Mouse (Mus musculus) 416B (cell line): ENCODE results near the gene Eef1g.
"Not testable (repeated sequence)": the region's sequence is repeated elsewhere in the genome, so short reads cannot be mapped to it uniquely, and the experiment has no call there.

Experiments used
- DNase-seq: peaks from one replicate; pipeline ENCODE4 v3.0.0; 2011; ENCODE audit warnings: low read depth

Eef1g gene

DNA sequence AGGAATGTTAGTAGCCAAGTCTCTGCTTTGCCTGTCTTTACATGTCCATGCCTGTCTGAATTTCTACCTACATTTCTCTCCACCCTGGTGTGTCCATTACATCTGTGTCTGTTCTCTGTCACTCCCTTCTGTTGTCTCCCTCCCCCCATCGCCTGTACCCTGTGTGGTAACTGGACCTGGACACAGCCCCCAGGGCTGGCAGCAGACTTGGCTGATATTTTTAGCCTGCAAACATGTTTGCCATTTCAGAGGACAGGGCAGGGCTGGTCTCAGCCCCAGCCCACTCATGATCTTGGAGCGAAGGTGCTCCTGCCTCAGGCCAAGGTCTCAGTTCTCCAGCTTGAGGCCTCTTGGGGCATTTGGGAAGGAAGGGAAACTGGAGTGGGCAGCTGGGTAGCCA, 21.0 kb downstream of the Eef1g start:
- no peak for DNase-seq

DNA sequence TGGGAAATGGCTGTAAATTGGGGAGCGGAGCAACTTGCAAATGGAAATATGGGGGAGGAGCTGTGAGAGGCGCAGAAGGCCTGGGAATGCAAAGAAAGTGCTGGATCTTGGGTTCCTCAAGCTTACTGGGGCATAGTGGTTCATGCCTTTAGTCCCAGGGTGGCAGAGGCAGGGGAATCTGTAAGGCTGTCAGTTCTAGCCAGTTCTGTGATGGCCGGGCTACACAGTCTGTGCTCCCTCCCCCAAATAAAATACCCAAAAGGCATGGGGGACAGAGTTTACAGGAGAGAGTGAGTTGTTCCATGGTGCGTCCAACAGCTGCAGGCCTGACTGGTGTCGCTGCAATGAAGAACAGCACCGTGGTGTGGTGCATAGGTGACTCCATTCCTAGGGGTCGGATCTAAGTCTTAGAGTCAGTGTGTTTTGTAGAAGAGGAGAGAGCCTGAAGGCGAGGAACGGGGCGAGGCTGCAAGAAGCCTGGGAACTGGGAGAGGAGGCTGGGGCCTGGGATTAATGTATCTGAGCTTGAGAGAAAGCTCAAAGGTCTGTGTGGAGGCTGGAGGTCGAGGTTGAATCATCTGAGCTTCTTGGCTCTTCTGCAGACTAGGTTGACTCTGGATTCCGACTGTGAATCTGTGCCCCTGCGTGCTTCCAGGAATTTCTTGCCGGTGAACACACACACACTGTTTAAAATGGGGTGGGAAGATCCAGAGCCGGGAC, 21.7 kb downstream of the Eef1g start:
- DNase-seq, result no peak

DNA sequence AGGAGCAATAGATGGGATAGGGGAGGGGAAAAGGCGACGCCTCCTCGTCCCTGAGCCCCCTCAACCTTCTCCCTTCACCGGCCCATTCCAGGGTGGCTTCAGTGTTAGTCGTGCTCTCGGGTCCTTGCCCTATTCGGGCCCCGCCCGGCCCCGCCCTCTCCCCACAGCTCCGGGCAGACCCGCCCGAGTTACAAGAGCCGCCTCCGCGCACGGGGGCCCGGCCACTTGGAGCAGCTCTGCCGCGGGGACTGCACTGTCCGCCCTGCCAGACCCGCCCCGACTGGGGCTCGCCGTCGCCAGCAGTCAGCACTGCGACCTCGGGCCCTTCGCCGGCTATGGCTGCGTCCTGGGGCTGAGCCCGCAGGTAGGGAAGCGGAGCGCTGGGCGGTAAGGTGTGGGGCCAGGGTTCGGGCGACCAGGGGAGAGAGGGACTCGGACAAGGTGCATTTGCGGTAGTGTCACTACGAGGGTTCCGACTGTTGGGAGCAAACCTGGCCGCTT, 22.3 kb downstream of the Eef1g start, which contains the start of gene Ahnak:
Ahnak (plus strand) TSS at position 219 of the 501 bp plus-strand sequence.
- DNase-seq, result peak; percentile 58

DNA sequence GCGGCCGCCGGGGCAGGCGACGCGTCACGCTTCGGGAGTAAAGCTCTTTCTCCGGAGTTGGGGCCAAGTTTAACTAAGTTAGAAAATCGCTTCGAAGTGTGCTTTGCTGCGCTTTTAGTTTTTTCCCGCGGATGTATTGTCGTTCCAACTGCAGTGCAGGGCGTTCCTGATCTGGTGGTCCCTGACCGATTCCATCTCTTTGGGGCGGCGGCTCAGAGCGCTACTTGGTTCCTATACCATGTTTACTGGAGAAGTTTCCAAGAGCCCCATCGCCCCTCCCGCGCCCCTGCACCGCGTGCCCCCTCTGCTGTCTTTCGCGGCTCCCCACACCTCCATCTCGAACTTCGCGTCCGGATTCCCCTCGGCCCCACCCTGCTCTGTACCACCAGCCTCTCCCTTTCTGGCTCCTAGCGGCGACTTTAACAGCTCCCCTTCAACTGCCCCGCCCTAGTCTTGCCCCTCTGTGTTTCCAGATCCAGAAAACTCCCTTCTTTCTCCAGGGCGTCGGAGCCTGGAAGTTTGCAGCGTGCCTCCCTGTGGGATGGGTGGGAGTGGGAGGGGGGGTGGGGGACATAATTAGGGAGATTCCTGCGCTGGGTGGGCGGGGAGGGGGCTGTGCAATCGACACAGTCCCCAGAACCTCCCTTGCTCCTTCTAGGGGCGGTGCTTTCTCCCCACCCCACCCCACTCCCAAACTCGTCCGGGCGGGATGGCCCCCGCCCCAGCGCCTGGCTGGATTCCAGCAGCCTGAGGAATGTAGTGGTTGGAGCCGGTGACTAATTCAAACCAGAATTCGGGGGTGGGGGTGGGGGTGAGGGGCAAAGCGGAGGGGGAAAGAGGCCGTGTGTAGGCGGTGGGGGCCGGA, 23.0 kb downstream of the Eef1g start:
- peak; percentile 71 for DNase-seq

DNA sequence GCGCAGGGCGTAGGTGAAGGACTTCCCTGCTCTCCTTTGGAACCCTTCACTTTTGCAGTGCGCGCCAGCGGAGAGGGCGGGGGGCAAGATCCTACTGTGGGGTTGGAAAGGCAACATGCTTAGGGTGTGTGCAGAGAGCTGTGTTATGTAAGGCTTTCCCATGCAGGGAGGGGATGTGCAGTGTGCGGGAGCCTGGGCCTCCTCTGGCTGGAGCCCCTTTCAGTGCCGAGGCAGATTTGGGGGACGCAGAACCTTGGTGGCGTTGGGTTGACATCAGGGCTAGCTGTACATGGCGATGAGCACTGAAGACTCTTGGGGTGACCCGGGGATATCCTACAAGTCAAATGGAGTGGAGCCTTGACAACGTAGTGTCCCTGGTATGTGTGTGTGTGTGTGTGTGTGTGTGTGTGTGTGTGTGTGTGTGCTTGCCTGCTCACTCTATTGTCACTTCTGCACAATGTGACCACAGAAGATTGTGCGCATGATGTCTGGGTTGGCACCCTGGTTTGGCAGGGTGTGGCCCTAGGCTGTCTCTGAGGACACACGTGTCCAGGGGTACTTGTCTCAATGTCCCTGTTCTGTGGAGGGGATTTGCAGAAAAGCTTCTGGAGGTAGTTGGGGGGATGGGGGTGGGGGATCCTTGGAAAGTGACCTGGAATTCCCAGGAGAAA, 23.7 kb downstream of the Eef1g start:
- DNase-seq, result peak; percentile 57

DNA sequence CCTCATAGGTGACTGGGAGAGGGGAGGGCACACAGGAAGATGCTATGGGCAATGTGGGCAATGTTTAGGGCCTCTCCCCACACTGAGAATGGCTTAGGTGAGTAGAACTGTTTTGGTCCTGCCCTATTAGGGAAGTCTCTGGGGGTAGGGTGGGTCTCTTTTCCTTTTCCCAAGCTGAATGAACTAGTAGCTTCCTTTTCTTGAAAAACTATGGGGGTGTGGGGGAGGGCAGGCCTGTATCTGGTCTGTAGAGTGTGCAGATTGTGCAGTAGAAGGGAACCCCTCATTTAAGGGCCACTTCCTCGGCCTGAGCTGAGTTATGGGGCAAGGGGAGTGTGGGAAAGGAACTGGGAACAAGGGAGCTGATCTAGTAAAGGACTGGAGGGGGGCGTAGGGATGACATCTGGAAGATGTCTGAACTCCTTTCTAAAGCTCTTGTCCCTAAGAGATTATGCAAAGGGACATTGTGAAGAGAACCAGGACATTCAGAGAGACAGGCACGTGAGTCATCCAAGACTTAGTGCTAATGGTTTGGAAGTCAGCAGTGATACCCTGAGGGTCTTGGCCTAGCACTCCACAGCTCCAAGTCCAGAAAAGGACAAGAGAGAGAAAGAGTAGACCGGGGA, 24.5 kb downstream of the Eef1g start:
- no peak for DNase-seq

DNA sequence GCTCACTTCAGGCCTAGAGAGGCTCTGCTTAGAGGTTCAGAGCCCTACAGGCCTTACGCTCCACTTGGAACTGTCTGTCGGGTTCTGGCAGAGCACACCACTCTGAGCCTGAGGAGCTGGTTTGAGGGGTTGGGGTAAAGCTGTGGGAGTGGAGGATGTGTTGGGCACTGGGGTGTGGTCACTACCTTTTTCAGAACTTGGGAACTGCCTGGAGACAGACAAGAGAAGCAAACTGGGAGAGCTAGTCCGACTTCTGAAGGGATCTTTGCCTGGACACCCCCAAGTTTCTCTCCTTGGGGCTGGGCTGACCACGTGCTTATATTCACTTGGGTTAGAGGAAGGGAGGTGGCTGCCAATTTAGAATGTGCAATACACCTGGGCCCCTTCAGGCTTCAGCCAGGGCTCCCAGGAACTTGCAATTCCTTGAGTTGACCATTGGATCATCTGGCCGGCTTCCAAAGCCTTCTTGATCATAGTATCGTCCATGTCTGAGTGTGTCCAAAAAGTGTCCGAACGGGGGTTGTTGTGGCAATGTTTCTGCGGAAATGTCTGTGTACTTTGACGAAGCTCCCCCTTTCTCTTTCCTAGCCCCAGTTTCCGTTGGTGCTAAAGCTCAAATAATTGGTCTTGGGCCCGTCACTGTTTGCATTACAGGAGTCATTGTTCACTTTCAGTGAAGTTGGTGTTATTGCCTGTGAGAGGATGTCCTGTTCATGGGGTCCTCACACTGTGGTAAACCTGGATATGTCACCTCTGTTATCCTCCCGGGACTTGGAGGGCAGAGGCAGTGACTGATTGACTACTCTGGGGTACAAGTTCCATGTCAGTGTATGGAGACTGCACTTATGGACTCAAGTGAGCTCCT, 25.3 kb downstream of the Eef1g start:
- DNase-seq, result no peak

DNA sequence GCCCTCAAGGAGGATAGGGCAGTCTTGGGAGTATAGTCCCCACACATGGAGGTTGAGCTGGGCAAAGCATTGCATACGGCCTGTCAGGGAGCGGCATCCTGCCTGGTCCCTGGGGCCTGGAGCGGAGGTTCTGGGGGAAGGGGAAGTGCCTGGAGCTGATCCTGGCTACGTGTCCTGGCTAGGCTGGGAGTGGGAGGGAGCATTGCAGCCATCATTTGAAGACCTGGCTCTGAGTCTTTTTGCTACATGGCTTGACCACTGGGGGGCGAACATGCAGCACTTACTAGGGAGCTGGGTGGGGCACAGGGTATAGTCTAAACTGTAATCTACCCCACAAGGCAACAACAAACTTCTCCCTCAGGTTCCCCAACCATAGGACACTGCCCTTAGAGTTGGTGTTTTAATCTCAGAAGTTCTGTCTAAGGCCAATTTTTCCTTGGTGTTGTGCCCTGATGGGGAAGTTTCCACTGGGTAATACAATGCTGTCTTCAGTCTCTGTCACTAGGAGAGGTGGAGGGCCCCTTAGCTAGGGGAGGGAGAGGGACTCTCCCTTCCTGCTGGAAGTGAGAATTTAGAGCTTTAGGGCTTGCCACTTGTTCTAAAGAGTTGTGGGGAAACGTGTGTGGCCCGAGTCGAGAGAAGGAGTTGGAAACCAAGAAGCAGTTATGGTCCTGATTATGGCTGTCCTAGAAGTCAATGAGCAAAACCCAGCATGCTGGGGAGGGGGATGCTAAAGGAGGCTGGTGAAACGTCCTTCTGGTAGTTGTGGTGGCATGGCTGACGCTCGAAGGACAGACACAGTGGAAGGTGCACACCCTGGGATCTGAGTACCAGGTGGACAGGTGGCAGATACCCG, 26.2 kb downstream of the Eef1g start:
- peak; percentile 86 for DNase-seq

DNA sequence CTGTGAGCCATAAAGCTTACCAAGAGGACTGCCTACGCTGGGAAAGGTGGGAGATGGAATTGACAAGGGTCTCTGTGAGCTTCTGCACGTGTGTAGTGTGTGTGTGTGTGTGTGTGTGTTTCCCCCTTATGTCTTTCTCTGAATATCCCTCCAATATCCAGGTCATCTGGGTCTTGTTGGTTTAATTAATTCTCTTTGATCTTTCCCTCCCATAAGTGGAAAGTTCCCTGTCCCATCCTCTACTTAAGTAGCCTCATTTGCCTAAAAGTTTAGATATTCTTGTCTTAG, 26.7 kb downstream of the Eef1g start:
- no peak for DNase-seq

DNA sequence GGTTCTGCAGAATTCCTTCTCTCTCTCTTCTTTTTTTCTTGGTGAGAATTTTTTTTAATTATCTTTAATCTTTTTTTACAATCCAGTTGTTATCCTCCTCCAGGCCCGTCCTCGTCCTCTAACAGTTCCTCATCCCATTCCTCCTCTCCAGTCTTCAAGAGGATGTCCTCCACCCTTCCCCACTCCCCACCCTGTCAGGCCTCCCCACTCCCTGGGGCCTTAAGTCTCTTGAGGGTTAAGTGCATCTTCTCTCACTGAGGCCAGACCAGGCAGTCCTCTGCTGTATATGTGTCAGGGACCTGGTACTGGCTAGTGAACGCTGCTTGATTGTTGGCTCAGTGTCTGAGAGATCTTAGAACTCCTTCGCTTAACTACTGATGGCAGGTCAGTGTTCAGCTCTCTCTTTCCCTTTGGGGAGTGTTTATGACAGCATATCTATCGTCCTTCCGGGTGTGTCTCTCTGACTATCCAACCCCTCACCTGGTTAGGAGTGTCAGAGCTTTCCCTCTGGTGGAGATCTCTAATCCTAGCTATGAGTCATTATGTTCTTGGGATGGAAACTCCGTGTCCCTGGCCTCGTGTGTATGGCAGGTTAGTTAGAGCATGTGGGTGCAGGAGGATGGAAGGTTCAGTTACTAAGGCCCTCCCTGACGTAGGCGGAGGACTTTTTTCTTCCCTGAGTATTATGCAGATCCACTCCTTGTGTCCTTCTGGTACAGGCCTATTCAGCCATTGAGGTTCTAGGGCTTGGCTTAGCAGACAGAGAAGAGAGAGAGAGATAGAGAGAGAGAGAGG, 28.2 kb downstream of the Eef1g start:
- no peak for DNase-seq

DNA sequence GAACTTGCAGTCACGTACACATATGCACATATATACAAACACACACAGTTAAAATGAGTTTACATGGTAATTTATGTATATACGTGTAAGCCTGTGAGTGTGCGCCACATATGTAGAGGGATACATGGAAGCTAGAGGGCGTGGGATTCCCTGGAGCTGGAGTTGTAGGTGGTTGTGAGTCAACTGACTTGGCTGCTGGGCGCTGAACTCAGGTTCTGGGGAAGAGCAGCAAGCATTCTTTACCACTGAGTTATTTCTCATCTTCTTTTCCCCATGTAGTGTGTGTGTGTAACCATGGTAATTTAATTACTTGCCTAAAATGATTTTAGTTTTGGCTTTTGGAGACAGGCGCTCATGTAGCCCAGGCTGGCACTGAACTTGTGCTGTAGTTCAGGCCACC, 29.8 kb downstream of the Eef1g start:
- no peak for DNase-seq

DNA sequence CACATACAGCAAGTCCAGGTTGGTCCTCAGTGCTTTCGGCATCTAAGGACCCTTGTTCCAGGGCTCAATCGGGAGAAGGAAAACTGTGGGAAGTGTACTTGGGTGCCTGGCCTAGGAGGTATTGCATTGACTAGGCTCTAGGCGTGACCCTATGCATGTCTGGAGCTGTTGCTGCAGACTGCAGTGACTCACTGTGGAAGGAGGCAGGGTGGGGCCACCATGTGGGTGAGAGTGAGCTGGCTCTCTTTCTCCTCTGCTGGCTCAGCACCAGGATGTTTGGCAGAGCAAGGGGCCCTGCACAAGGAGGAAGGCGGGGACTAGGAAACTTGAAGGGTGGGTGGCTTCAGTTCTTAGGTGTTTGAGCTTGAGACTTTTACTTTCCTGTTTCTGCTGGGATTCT, 30.7 kb downstream of the Eef1g start:
- peak; percentile 95 for DNase-seq

DNA sequence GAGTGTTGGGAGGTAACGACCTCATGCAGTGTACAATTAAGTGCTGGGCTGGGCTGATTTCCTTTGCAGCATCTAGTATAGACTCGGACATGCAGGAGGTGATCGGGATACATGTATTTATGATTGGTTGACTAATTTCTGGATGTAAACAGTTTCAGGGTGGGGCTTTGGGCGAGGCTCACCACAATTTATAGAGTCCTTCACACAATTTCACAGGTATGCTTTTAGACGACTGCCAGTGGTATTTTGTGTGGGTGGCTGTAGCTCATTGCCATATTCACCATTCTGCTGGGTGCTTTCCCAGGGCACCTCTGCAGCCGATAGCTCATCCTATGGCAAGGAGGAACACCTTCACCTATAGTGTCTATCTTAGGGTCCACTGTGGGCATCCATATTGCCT, 31.7 kb downstream of the Eef1g start:
- no peak for DNase-seq

DNA sequence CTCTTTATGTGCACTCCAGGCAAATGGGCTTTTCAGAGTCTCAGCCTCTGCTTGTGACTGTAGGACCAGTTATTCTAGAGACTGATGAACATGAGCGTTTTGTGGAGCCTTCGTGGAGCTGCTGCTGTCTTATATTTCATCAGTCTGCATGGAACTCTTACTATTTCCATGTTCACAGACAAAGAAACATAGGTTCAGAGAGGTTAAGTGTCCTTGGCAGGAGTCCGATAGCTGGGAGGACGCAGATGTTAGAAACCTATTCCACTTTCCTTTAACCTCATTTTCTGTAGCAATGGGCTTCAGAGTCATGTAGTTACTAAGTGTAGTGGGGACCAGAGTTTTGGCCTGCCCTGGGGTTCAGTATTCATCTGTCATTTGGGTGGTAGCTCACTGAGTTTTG, 32.4 kb downstream of the Eef1g start:
- DNase-seq, result no peak

DNA sequence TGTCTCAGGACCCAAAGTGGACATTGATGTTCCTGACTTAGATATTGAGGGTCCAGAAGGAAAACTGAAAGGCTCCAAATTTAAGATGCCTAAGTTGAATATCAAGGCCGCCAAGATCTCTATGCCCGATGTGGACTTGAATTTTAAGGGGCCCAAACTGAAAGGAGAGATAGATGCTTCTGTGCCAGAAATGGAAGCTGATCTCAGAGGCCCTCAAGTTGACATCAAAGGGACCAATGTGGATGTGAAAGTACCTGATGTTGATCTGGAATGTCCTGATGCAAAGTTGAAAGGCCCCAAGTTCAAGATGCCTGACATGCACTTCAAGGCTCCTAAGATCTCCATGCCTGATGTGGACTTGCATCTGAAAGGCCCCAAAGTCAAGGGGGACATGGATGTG, 40.1 kb downstream of the Eef1g start:
- DNase-seq, result not testable (repeated sequence)

DNA sequence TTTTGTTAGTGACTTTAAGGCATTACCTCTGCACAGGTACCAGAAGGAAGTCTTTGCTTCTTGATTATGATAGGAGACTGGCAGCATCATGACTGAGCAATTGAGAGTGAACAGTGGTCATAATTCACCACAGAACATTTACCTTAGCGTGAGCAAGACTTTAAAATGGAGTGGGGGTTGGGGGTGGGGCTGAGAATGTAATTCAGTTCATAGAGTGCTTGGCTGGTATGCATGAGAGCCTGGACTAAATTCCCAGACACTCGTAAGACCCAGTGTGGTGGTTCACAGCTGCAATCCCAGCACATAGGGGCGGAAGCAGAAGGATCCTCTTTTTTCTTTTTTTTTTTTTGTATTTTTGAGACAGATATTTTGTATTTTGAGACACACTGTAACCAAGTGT, 52.5 kb downstream of the Eef1g start:
- no peak for DNase-seq

DNA sequence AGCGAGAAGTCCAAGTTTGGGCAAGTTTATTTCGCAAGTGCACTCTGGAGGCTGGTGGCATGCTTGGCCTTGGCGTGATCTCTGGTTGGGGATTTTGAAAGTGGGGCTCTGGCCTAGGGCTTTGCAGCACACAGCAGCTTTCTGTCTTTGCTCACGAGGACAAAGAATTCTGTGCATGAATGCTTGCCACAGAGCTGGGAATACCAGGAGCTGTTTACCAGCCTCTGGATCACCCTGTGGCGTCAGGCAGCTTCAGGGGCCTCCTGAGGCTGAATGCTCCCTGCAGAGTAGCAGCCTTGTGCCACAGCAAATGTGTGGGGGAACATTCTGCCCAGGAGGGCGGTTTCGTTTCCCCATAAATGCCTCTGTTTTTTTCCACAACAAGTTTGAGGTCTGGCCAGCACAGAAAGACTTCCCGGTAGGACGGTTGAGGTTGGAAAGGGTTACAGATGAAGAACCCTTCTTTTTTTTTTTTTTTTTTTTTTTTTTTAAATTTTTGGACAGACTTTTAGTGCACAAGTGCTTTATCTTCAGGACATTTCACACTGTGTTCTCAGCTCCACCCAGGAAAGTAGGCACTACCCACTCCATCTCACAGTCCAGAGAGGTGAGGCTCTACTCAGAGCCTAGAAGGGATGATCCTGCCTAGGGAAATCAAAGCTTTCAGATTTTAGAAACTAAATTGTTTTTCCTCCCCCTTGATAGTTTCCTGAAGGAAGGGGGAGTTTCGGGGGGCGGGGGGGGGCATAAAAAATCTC, 56.4 kb downstream of the Eef1g start:
- DNase-seq, result no peak

DNA sequence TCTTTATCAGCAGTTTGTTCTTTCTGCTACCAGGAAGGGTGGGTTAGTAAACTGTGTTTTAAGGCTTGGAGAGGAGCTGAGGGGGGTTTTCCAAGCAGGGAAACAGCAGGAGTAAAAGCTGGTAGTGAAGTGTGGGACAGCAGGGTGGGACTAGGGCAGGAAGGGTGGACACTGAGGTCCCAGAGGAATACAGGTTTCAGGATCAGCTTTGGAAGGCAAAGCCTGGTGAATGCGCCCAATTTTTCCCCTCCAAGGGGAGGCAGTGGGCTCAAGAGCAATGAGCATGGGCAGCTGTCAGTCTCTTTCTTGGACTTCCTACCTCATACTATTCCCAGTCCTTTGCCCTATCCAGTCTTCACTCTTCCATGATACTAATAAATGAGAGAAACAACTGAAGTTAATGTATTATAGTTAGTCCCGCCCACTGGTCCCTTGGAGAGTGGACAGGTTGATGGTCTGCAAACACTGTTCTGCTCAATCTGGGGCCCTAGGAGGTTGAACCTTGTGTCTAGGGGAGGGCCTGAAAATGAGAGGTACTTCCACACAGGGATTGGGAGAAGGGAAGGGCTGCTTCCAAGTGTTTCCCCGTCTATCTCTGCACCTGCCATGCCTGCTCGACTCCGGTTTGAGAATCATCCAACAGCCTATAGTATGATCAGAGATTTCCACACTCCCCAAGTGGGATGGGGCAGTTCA, 58.9 kb downstream of the Eef1g start:
- no peak for DNase-seq
